Mouse (Mus musculus) kidney, adult 2 months (tissue): ENCODE measurements around the gene Mief1.

Experiments used
- CTCF ChIP-seq: fragments of 200-500 bp; conservative IDR thresholded peaks from 2 replicates; pipeline ENCODE4 v1.5.1; 2011; ENCODE audit warnings: low read depth, mild to moderate bottlenecking, control low read depth, low read length, moderate library complexity, mixed read lengths; ENCODE audit not compliant: insufficient read depth, insufficient read length
- POLR2A ChIP-seq: fragments of 200-500 bp; IDR thresholded peaks from one replicate; pipeline ENCODE4 v1.6.1; 2011; ENCODE audit warnings: low read depth, low read length, control low read depth

- TF ChIP-seq CTCF = no peak
- TF ChIP-seq POLR2A = no peak
Measured at GRCm38 (mm10) chr15:80219211-80219610, 14.6 kb upstream of the Mief1 start.
